Comparison of ENCODE assay signal across 26 mouse cellular contexts in genomic region chrX:169386640-169387039, GRCm38 (mm10).
DNase-seq lines count a peak whose midpoint lies in the region; ATAC-seq and TF ChIP-seq lines count a peak whose summit lies in the region.
"Had no signal": no experiment of that assay in that cellular context is flagged by ENCODE, and none has a peak within 500 bp of the region (broad histone marks: within the 10 kb centered on the region; RNA-seq: fewer than 3 reads in every experiment).

No protein-coding gene starts in this region.

- POLR2A ChIA-PET in Patski (lab: Charles Lee) = no interaction called here

- H3K27me3 ChIP-seq in embryonic facial prominence, embryonic 14.5 days (replicated peaks; ENCODE audit: control insufficient read depth, insufficient read depth, low read length) = no peaks in the 10 kb centered on the region
- peaks cover 39% of the 10 kb centered on the region for H3K27me3 ChIP-seq in embryonic facial prominence, embryonic 10.5 days (replicated peaks; ENCODE audit: low read depth, poor library complexity, severe bottlenecking)
- H3K27me3 ChIP-seq in Patski = no peaks in the 10 kb centered on the region
- H3K27me3 ChIP-seq: CH12.LX; embryonic facial prominence, embryonic 12.5 days; forebrain, embryonic 12.5 days; forebrain, embryonic 15.5 days; hindbrain, embryonic 13.5 days; intestine, embryonic 15.5 days had no signal

- peak; percentile 56 for DNase-seq in embryonic facial prominence, embryonic 14.5 days (ENCODE audit: low spot score)
- no peak for DNase-seq in embryonic facial prominence, embryonic 10.5 days (ENCODE audit: low spot score)
- DNase-seq in 3T3-L1 (ENCODE audit: low read depth, low spot score) (peak; percentile 55), Patski (ENCODE audit: low read depth, low spot score) (peak; percentile 17)
- peak; percentile 11 for DNase-seq in skeletal muscle tissue, adult 2 months (ENCODE audit: low read depth, low spot score)
- DNase-seq in thymus, adult 18-20 months = no peak
- DNase-seq in gastrocnemius, postnatal 10 days = no peak
- DNase-seq: adrenal gland, postnatal 10 days; adrenal gland, postnatal 36 days; B cell, adult 2 months; cerebellum, adult 18-20 months; cerebellum, adult 9-10 months; cerebellum, postnatal 14 days; gastrocnemius, postnatal 36 days; heart, adult 2 months; heart, postnatal 36 days had no signal

- no peaks in the 10 kb centered on the region for H3K36me3 ChIP-seq in embryonic facial prominence, embryonic 14.5 days (ENCODE audit: control insufficient read depth, insufficient read depth, low read length)
- H3K36me3 ChIP-seq in embryonic facial prominence, embryonic 10.5 days (replicated peaks) = no peaks in the 10 kb centered on the region
- H3K36me3 ChIP-seq: embryonic facial prominence, embryonic 12.5 days; forebrain, embryonic 12.5 days; forebrain, embryonic 15.5 days; G1E; hindbrain, embryonic 10.5 days; hindbrain, embryonic 13.5 days; intestine, embryonic 15.5 days had no signal

- in situ Hi-C loops in Patski (cut with MboI; ENCODE audit: low pct_unique_long_range_greater_than_20kb) = no loop called here

- CTCF ChIA-PET in Patski (lab: Charles Lee) = interaction anchor here (2.0 kb wide), 1 partner anchor 50 kb away, joined by 5 read pairs; no protein-coding TSS in a partner anchor

- TF ChIP-seq CTCF in Patski (IDR thresholded peaks at IDR 0.05) = no peak

- peak; percentile 70 for ATAC-seq in embryonic facial prominence, embryonic 14.5 days (ENCODE audit: low read depth)
- peak; percentile 90 for ATAC-seq in Patski
- ATAC-seq: forebrain, embryonic 15.5 days; hindbrain, embryonic 16.5 days; intestine, embryonic 15.5 days had no signal

- H3K9ac ChIP-seq in embryonic facial prominence, embryonic 14.5 days (ENCODE audit: low read depth, low read length) = no peak overlapping the region
- H3K9ac ChIP-seq: embryonic facial prominence, embryonic 12.5 days; forebrain, embryonic 12.5 days; forebrain, embryonic 15.5 days; hindbrain, embryonic 13.5 days; intestine, embryonic 15.5 days had no signal

- H3K4me1 ChIP-seq in embryonic facial prominence, embryonic 14.5 days (ENCODE audit: control insufficient read depth, insufficient read depth, low read length) = no peaks in the 10 kb centered on the region
- H3K4me1 ChIP-seq in embryonic facial prominence, embryonic 10.5 days = no peaks in the 10 kb centered on the region
- H3K4me1 ChIP-seq: embryonic facial prominence, embryonic 12.5 days; forebrain, embryonic 12.5 days; forebrain, embryonic 15.5 days; hindbrain, embryonic 10.5 days; hindbrain, embryonic 13.5 days; intestine, embryonic 15.5 days had no signal

- no peak overlapping the region for H3K4me3 ChIP-seq in embryonic facial prominence, embryonic 14.5 days (ENCODE audit: low read depth, low read length)
- no peak overlapping the region for H3K4me3 ChIP-seq in embryonic facial prominence, embryonic 10.5 days
- H3K4me3 ChIP-seq: embryonic facial prominence, embryonic 12.5 days; forebrain, embryonic 12.5 days; forebrain, embryonic 15.5 days; heart, adult 2 months; hindbrain, embryonic 10.5 days; hindbrain, embryonic 13.5 days; intestine, embryonic 15.5 days had no signal

- no peak overlapping the region for H3K27ac ChIP-seq in embryonic facial prominence, embryonic 14.5 days (replicated peaks; ENCODE audit: low read depth, low read length)
- no peak overlapping the region for H3K27ac ChIP-seq in embryonic facial prominence, embryonic 10.5 days (replicated peaks)
- H3K27ac ChIP-seq: embryonic facial prominence, embryonic 12.5 days; forebrain, embryonic 12.5 days; forebrain, embryonic 15.5 days; heart, adult 2 months; hindbrain, embryonic 10.5 days; hindbrain, embryonic 13.5 days; intestine, embryonic 15.5 days had no signal

- no peak overlapping the region for H3K4me2 ChIP-seq in embryonic facial prominence, embryonic 14.5 days (ENCODE audit: low read depth, low read length)
- H3K4me2 ChIP-seq: embryonic facial prominence, embryonic 12.5 days; forebrain, embryonic 12.5 days; forebrain, embryonic 15.5 days; heart, embryonic 11.5 days; hindbrain, embryonic 13.5 days; intestine, embryonic 15.5 days had no signal

- H3K9me3 ChIP-seq in embryonic facial prominence, embryonic 14.5 days (ENCODE audit: control insufficient read depth, low read length) = no peaks in the 10 kb centered on the region
- H3K9me3 ChIP-seq in embryonic facial prominence, embryonic 10.5 days = no peaks in the 10 kb centered on the region
- H3K9me3 ChIP-seq: embryonic facial prominence, embryonic 12.5 days; forebrain, embryonic 12.5 days; forebrain, embryonic 15.5 days; G1E; hindbrain, embryonic 10.5 days; hindbrain, embryonic 13.5 days; intestine, embryonic 15.5 days had no signal

Comparison
In these comparisons a context has a peak if more than half of its experiments do, and no peak if none do; other contexts are left out.
1. DNase-seq: peak in embryonic facial prominence, embryonic 14.5 days (single experiment), 3T3-L1 (single experiment), Patski (single experiment) and skeletal muscle tissue, adult 2 months (single experiment); none in embryonic facial prominence, embryonic 10.5 days (single experiment), thymus, adult 18-20 months (0 of 2) and gastrocnemius, postnatal 10 days (single experiment).